In genomic region chr9:31203068-31203467, GRCm38 (mm10) we compare ENCODE assay signal across 20 mouse cellular contexts. TPM values are rescaled to one million over a fixed set of nuclear protein-coding genes. Genes with fewer than 3 reads are reported as not detected.
A peak's percentile ranks its signal among the peaks of the same experiment; 100 is the strongest.
DNase-seq lines count a peak whose midpoint lies in the region; ATAC-seq and TF ChIP-seq lines count a peak whose summit lies in the region.
"Had no signal": no experiment of that assay in that cellular context is flagged by ENCODE, and none has a peak within 500 bp of the region (broad histone marks: within the 10 kb centered on the region; RNA-seq: fewer than 3 reads in every experiment).

No protein-coding gene starts in this region.

- intact Hi-C loops in gastrocnemius, adult 2 months (cut with DNase I): no loop called here

- no peaks in the 10 kb centered on the region for H3K27me3 ChIP-seq in testis, adult 2 months (ENCODE audit: control insufficient read depth, insufficient read depth, low read length)
- H3K27me3 ChIP-seq: forebrain, embryonic 15.5 days; heart, embryonic 13.5 days; kidney, embryonic 15.5 days; lung, embryonic 15.5 days had no signal

- H3K36me3 ChIP-seq in testis, adult 2 months (ENCODE audit: control insufficient read depth, insufficient read depth, low read length): no peaks in the 10 kb centered on the region
- H3K36me3 ChIP-seq: forebrain, embryonic 15.5 days; heart, embryonic 13.5 days; kidney, embryonic 15.5 days; lung, embryonic 15.5 days had no signal

- TF ChIP-seq POLR2A in testis, adult 2 months (IDR thresholded peaks at IDR 0.05; ENCODE audit: control insufficient read depth, low read depth, low read length): no peak

- peak overlapping the region; percentile 52; the same call in 1 of the 2 replicates for H3K27ac ChIP-seq in gastrocnemius, adult 2 months
- H3K27ac ChIP-seq in testis, adult 2 months (ENCODE audit: control insufficient read depth, insufficient read depth, low read depth, low read length): peak overlapping the region; percentile 59; the same call in 1 of the 2 replicates
- H3K27ac ChIP-seq: forebrain, embryonic 15.5 days; liver, embryonic 14.5 days; lung, embryonic 15.5 days had no signal

- peaks cover 2% of the 10 kb centered on the region; the same call in 1 of the 2 replicates for H3K4me1 ChIP-seq in testis, adult 2 months (ENCODE audit: control insufficient read depth, insufficient read depth, low read length)

- no peak for TF ChIP-seq CTCF in gastrocnemius, adult 2 months (IDR thresholded peaks at IDR 0.05)
- TF ChIP-seq CTCF in testis, adult 2 months (IDR thresholded peaks at IDR 0.05; ENCODE audit: control insufficient read depth, insufficient read depth, insufficient replicate concordance, low read depth, low read length): no peak

- H3K4me3 ChIP-seq in gastrocnemius, adult 2 months: no peak overlapping the region
- H3K4me3 ChIP-seq in testis, adult 2 months (ENCODE audit: control insufficient read depth, low read depth, low read length): no peak overlapping the region
- H3K4me3 ChIP-seq: forebrain, embryonic 15.5 days; heart, embryonic 13.5 days; kidney, embryonic 15.5 days; lung, embryonic 15.5 days had no signal

- no peak for DNase-seq in gastrocnemius, adult 2 months
- DNase-seq in gastrocnemius, postnatal 4 days (ENCODE audit: low spot score in 2 of 2): no peak
- DNase-seq in testis, postnatal 10 days (ENCODE audit: low spot score): no peak
- peak; percentile 56 for DNase-seq in brain, adult 2 months (ENCODE audit: low read depth, low spot score)
- DNase-seq in cerebellum, postnatal 14 days: no peak
- DNase-seq: cerebellum, adult 11-12 months; lung, postnatal 4 days; right cerebral cortex, postnatal 14 days; spleen, adult 18-20 months; thymus, adult 18-20 months had no signal

- ATAC-seq in activated CD4-positive, CD25-positive, alpha-beta regulatory T cell, adult 4 months: no peak
- ATAC-seq: CD4-positive, CD25-positive, alpha-beta regulatory T cell, adult 4 months; forebrain, embryonic 15.5 days; hindbrain, embryonic 16.5 days; intestine, embryonic 16.5 days had no signal

RNA-seq across cellular contexts. Expression of gene Aplp2, which starts 8.5 kb away (rescaled TPM):
- 100 to 1,000 TPM; 105 to 114 TPM for total RNA-seq in gastrocnemius, adult 2 months (2021)
- total RNA-seq in gastrocnemius, postnatal 4 days (2021): 100 to 1,000 TPM; 138 to 143 TPM
- 142 and 183 TPM in 2 replicates for polyA plus RNA-seq in testis, adult 2 months (2012; rRNA removed)
- 10 to 100 TPM; 66.4 to 72.8 TPM for polyA plus RNA-seq in activated CD4-positive, CD25-positive, alpha-beta regulatory T cell, adult 4 months (2017; shearing (Covaris generic))
